Mouse (Mus musculus) testis, postnatal 10 days (tissue): ENCODE results near the gene Schip1.

Source experiments
- DNase-seq: peaks from one replicate; pipeline ENCODE4 v3.0.0; 2021; ENCODE audit warnings: low spot score

Gene Schip1

DNA sequence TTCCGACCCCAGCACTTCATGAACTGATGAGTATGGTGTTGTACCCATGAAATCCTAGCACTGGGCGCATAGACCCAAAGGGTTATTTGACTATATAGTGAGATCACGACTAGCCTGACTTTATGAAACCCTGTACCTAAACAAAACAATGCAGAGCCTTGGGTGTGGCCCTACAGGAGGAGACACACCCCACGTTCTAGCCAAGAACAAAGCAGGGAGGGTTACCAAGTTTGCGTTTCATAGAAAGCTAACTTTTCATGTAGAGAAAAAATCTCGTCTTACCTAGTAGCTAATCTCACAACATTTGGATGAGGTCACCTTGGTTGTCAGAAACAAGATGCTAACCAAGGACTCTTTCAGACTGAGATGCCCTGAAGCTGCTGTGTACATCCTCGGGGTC is 411.7 kb downstream of the Schip1 start:
- no peak for DNase-seq

DNA sequence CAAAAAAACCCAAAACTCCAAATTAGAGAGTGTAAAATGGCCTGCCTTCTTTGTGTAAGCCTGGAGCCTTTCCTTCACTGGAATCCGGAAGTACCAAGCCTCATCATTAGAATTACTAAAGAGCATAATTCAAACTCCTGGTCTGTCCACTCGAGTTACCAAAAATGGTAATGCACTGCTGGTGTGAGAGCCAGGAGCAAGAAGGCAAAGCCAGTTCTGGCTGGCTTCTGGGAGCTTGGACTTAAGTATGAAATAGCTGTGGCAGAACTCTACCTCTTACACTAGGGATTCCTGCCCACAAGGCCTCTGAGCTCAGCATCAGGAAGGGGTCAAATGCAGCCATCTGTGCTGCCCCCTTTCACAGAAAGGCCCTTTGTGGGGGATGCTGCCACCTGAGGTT is 412.9 kb downstream of the Schip1 start:
- no peak for DNase-seq

DNA sequence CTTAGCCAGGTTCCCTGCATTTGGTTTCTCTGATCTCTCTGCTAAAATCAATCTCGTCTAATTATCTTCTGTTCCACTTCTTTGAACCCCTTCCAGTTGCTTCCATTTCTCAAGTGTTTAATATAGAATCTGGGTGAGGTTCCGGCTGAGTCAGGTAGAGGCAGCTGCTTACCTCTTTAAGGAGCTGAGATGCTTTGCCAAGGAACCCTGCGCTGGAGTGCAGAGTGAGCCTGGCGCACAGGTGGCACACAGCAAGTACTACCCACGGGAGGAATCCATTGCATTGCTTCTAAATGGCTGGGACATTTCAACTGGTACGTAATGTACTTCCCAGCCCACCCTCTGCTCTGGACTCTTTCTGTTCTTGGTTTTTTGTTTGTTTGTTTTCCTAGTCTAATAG is 414.7 kb downstream of the Schip1 start:
- no peak for DNase-seq

GRCm38 (mm10) chr3:68483517-68483916 is 418.9 kb downstream of the Schip1 start:
- no peak for DNase-seq

DNA sequence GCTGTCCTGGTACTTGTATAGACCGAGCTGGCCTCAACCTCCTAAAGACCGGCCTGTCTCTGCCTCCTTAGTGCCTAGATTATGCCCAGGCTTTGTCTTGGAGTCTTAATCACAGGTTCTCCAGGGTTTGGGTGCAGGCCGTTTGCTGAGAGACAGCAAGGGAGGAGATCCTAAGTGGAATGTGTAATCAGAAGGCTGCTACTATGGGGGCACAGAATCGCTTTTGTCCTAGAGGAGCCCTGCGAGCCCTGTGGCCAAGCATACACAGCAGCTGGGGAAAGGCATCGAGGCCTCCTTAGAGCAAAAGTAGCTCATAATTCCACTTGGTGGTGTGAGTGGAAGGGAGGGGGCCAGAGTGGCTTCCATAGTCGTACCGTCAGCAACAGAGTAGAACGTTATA is 419.4 kb downstream of the Schip1 start:
- DNase-seq: no peak

- DNase-seq: no peak
These were observed 420.0 kb downstream of the Schip1 start for GRCm38 (mm10) chr3:68484561-68484960.

GRCm38 (mm10) chr3:68487621-68488020 is 423.0 kb downstream of the Schip1 start:
- no peak for DNase-seq

GRCm38 (mm10) chr3:68488316-68488715 is 423.7 kb downstream of the Schip1 start:
- DNase-seq: no peak

GRCm38 (mm10) chr3:68491516-68491915 is 426.9 kb downstream of the Schip1 start:
- no peak for DNase-seq

DNA sequence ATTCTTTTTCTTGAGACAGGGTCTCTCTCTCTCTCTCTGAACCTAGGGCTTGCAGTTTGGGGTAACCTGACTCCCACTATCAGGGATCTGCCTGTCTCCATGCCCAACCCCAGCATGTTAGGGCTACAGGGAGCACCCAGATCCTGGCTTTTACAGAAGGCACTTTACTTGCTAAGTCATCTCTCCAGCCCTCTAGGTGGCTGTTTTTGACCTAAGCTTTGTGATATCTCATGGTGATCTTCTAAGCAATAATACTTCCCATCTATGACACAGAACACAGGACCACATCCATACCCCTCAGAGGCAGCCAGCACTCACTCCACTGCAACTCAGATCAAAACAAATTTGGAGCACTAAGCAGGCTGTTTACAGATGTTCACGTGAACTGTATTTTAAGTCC is 427.5 kb downstream of the Schip1 start:
- no peak for DNase-seq

DNA sequence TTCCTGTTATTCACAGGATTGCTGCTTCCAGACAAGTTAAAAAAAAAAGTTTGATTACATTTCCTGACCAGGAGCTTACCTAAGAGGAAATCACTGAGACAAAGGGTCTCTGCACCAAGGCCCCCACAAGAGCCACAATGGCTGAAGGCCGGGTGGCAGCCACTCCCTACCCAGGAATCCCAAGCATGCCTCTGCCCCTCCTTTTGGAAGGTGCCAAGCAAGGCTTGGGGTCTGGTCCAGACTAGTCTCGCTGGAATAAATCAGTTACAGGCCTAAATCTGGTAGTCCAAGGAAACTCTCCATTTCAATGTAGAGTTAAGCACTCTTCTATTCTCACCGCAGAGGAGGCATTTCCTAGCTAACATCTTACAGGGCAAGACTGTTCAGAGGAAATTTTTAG is 427.9 kb downstream of the Schip1 start:
- DNase-seq: no peak

GRCm38 (mm10) chr3:68493170-68493585 is 428.6 kb downstream of the Schip1 start:
- no peak for DNase-seq

GRCm38 (mm10) chr3:68493586-68494295 is 429.1 kb downstream of the Schip1 start:
- peak; percentile 74 for DNase-seq

- peak; percentile 50 for DNase-seq
These were observed 429.9 kb downstream of the Schip1 start for GRCm38 (mm10) chr3:68494296-68495095.

GRCm38 (mm10) chr3:68495096-68495735 is 430.6 kb downstream of the Schip1 start:
- DNase-seq: peak; percentile 53

DNA sequence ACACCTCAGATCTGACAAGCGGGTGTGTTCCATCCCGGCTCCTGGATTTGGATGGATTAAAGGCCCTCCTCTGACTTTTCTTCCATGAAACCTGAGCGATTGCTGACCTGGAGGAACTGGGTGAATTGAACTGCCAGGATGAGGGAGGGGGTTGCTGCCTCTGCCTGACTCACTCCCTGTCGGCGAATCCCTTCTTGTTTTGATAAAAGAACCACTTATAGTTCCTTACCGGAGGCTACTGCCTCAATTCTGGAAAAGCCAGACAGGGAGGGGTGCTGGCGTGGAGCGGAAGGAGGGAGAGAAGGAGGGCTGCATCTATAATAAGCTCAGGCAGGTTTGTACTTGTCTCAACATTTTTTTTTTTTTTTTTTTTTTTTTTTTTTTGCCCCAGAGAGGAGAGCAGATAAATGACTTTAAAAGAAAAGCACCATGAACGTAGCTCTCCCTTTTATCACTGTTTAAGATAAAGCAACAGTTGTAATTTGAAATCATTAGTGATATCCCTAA is 431.2 kb downstream of the Schip1 start:
- DNase-seq: no peak

GRCm38 (mm10) chr3:68496513-68496912 is 431.9 kb downstream of the Schip1 start:
- no peak for DNase-seq

- no peak for DNase-seq
These were observed 435.0 kb downstream of the Schip1 start for GRCm38 (mm10) chr3:68499532-68500152.

DNA sequence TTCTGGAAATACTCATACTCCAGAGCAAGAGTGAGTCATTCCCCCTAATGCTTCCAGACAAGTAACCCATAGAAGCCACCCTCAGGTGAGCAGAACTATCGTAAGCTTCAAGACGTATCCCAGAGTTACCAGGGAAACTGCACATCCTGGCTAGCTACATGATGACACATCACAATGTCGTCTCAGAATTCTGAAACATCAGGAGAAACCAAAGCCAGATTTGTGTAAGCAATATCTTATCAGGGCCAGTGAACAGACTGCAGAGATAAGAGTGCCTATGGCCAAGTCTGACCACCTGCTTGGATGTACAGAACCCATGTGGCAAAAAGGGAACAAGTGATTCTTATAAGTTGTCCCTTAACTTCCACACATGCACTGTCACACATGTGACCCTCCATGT is 440.2 kb downstream of the Schip1 start:
- DNase-seq: no peak

DNA sequence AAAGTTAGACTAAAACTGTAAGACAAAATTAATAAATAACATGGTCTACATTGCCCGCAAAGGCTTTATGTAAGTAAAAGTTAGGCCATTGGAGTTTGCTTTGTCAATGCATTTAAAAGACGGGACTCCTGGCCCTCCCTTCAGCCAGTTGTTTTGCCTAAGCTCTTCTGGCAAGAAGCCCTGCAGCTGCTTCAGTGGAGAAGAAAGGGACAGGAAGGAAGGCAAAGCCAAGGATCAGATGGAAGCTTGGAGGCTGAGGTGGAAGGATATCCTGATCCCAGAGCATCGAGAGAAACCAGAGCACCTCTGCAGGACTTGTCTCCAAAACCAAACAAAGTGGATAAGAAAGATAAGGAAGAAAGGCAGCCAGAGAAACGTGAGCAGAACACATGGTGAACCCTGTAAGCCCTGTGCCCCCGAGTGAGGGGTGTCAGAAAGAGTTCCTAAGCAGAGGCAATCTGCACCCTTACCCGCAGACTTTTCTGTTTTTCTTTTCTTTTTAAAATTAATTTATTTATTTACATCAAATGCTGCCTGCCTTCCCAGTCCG is 442.2 kb downstream of the Schip1 start:
- DNase-seq: no peak

DNA sequence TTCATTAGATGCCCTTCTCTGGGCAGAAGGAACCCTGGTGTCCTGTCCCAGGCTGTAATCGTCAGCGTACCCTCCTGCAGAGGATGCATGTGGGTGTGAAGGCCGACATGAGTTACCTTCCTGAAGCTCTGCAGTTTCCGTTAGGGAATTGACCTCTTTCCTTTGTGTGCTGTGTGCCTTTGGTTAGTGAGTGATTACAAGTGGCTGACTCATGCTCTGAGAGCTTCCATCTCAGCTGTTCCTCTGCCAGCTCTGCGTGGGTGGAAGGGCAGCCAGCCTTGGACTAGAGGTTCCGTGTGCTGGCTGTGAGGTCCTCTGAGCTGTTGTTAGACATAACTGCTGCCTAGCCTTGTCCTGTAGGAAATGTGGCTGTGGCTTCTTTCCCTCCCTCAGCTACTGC is 444.0 kb downstream of the Schip1 start:
- DNase-seq: peak; percentile 66

GRCm38 (mm10) chr3:68510872-68511271 is 446.3 kb downstream of the Schip1 start:
- no peak for DNase-seq
